Mouse (Mus musculus) limb, embryonic 14.5 days (tissue): ENCODE measurements around the gene Vasp. TPM values are rescaled to one million over a fixed set of nuclear protein-coding genes. Genes with fewer than 3 reads are reported as not detected.

ENCODE experiments used
- ATAC-seq: fragments of 200-750 bp; cut with Nextera tagmentation; 2 replicates; pipeline ENCODE4 v1.8.0; 2017; ENCODE audit warnings: low read depth, moderate number of reproducible peaks, moderate TSS enrichment; ENCODE audit not compliant: low FRiP score
- DNase-seq: peaks from one replicate; pipeline ENCODE4 v3.0.0-alpha.2; 2015; ENCODE audit warnings: low spot score
- H3K27ac ChIP-seq: fragments of 300-500 bp; sonication (generic); replicated peaks from 2 replicates; pipeline ENCODE4 v1.5.1; 2014; ENCODE audit warnings: low read depth, mild to moderate bottlenecking, low read length, moderate library complexity, mixed read lengths
- H3K27me3 ChIP-seq: fragments of 300-500 bp; sonication (generic); 2 replicates; pipeline ENCODE4 v1.6.1; 2014; ENCODE audit warnings: low read length, mixed read lengths; ENCODE audit not compliant: control insufficient read depth, insufficient read depth
- H3K36me3 ChIP-seq: fragments of 300-500 bp; sonication (generic); 2 replicates; pipeline ENCODE4 v1.6.1; 2014; ENCODE audit warnings: mild to moderate bottlenecking, low read length, moderate library complexity, mixed read lengths; ENCODE audit not compliant: control insufficient read depth, insufficient read depth
- H3K4me1 ChIP-seq: fragments of 300-500 bp; sonication (generic); 2 replicates; pipeline ENCODE4 v1.6.1; 2014; ENCODE audit warnings: antibody characterized with exemption, low read length, mixed read lengths; ENCODE audit not compliant: control insufficient read depth, insufficient read depth
- H3K4me2 ChIP-seq: fragments of 300-500 bp; sonication (generic); replicated peaks from 2 replicates; pipeline ENCODE4 v1.6.1; 2014; ENCODE audit warnings: low read depth, mild to moderate bottlenecking, low read length, moderate library complexity; ENCODE audit not compliant: severe bottlenecking
- H3K4me3 ChIP-seq: fragments of 300-500 bp; sonication (generic); replicated peaks from 2 replicates; pipeline ENCODE4 v1.5.1; 2014; ENCODE audit warnings: low read length
- H3K9ac ChIP-seq: fragments of 300-500 bp; sonication (generic); 2 replicates; pipeline ENCODE4 v1.6.1; 2014; ENCODE audit warnings: mild to moderate bottlenecking, low read depth, low read length, moderate library complexity; ENCODE audit not compliant: severe bottlenecking
- H3K9me3 ChIP-seq: fragments of 300-500 bp; sonication (generic); 2 replicates; pipeline ENCODE4 v1.6.1; 2016; ENCODE audit warnings: low read length; ENCODE audit not compliant: control insufficient read depth
- POLR2A ChIP-seq: fragments of 200-500 bp; IDR thresholded peaks from 2 replicates; pipeline ENCODE4 v1.8.0; 2012; ENCODE audit warnings: inconsistent platforms, mild to moderate bottlenecking, moderate library complexity, borderline replicate concordance; ENCODE audit not compliant: insufficient read depth, insufficient read length; ENCODE audit errors: extremely low read depth
- WGBS: fragments of 180-500 bp; shearing (Covaris S2); extraction: QIAGEN DNeasy Blood & Tissue Kit; methylation state at CpG from one replicate; pipeline ENCODE4 v1.1.7; 2014; 5-methylcytosine and 5-hydroxymethylcytosine counted together
- polyA plus RNA-seq, 2 experiments: library from polyadenylated mRNA; depleted of rRNA in 1 of 2; stranded (reverse) in 1 of 2; unstranded in 1 of 2; fragments of >200 nt; fragmentation: Nextera tagmentation in 1 of 2; extraction: Ambion mirVana in 1 of 2; gene quantifications; 2 replicates each; pipeline versions ENCODE4 v1.2.1 to v1.2.3; 2012 to 2014

Gene Vasp
- polyA plus RNA-seq, 2 experiments = 66.7 to 126 TPM

DNA sequence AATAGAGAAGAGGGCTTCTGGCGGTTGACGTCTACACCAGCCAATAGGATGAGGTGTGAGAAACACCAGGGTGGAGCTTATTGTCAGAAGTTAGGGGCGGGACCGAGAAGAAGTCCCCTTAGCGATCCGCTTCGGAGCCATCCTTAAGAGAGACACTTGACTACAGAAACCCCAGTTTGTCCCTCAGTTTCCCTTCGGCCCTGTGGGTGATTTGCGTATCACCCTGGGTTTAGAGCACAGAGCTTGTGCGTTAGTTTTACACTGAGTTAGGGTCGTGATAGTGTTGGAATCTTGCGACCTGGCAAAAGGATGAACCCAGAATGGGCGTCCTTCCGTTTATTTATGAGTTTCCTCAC is 42.8 kb downstream of the Vasp start:
- under 1% methylated on average over 14 of the region's 14 CpGs for WGBS

GRCm38 (mm10) chr7:19227883-19228792 is 43.5 kb downstream of the Vasp start, which contains the start of gene Opa3:
Gene Opa3, plus strand, starts transcription at chr7:19228334.
- peak; percentile 93 for ATAC-seq
- Histone ChIP-seq H3K9me3 (no peaks in the 10 kb centered on the region), H3K4me1 (peaks cover 12% of the 10 kb centered on the region), H3K4me2 (peak within 1 kb of the TSS; percentile 72), H3K9ac (peak within 1 kb of the TSS; percentile 65), H3K27me3 (no peaks in the 10 kb centered on the region), H3K4me3 (peak within 1 kb of the TSS; percentile 64), H3K36me3 (peaks cover 6% of the 10 kb centered on the region; the same call in 1 of the 2 replicates), H3K27ac (peak within 1 kb of the TSS; percentile 96)
- peak; percentile 100 for DNase-seq
- under 1% methylated on average over 74 of the region's 91 CpGs for WGBS
- peak; percentile 89; the same call in 1 of the 2 replicates for TF ChIP-seq POLR2A

More for the DNA sequence above, 42.8 kb downstream of the Vasp start:
- no peaks in the 10 kb centered on the region for H3K9me3 ChIP-seq
- no peak for DNase-seq
- peak overlapping the region; percentile 64 for H3K4me3 ChIP-seq
- no peak for TF ChIP-seq POLR2A
- ATAC-seq = no peak
- H3K36me3 ChIP-seq = peaks cover 6% of the 10 kb centered on the region; the same call in 1 of the 2 replicates
- peak overlapping the region; percentile 72 for H3K4me2 ChIP-seq
- no peaks in the 10 kb centered on the region for H3K27me3 ChIP-seq
- H3K27ac ChIP-seq = peak overlapping the region; percentile 27
- peak overlapping the region; percentile 63 for H3K9ac ChIP-seq
- H3K4me1 ChIP-seq = peaks cover 12% of the 10 kb centered on the region

GRCm38 (mm10) chr7:19226817-19227797 is 44.5 kb downstream of the Vasp start:
- Histone ChIP-seq H3K27ac (peak overlapping the region; percentile 91), H3K36me3 (peaks cover 11% of the 10 kb centered on the region; the same call in 1 of the 2 replicates), H3K9ac (peak overlapping the region; percentile 65), H3K9me3 (no peaks in the 10 kb centered on the region), H3K4me2 (peak overlapping the region; percentile 55), H3K4me1 (peaks cover 12% of the 10 kb centered on the region), H3K4me3 (peak overlapping the region; percentile 64), H3K27me3 (no peaks in the 10 kb centered on the region)
- DNase-seq (peak; percentile 53), ATAC-seq (0 out of 2 replicates have a peak, but pooled peaks have one; percentile 3)
- WGBS = 14% methylated on average over 20 of the region's 20 CpGs
- no peak for TF ChIP-seq POLR2A

DNA sequence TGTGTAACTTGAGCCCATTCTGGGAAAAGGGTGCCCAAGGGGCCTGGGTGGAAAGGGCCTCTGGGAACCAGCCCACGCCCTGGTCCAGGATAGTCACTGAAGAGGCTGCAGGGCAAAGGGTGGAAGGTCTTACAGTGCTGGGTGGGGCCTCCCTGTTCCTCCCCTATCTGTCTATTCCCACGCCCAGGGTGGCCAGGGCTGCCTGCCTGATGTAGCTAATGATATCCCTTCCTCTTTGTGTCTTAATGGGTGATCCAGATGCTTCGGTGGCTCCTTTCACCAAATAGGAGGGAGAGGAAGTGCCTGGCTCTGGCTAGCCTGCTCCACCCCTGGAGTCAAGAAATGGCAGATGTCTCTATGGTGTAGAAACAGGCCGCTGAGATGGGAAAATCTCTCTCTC is 46.7 kb downstream of the Vasp start:
- Histone ChIP-seq H3K9ac (no peak overlapping the region), H3K36me3 (peaks cover 12% of the 10 kb centered on the region; the same call in 1 of the 2 replicates), H3K4me2 (no peak overlapping the region), H3K27ac (no peak overlapping the region), H3K9me3 (no peaks in the 10 kb centered on the region), H3K4me1 (peaks cover 12% of the 10 kb centered on the region), H3K27me3 (no peaks in the 10 kb centered on the region), H3K4me3 (no peak overlapping the region)
- ATAC-seq = no peak
- no peak for DNase-seq
- TF ChIP-seq POLR2A = no peak
- WGBS = 75% methylated on average over 4 of the region's 4 CpGs

- Histone ChIP-seq H3K27ac (no peak overlapping the region), H3K4me1 (peaks cover 11% of the 10 kb centered on the region), H3K4me3 (no peak overlapping the region), H3K4me2 (no peak overlapping the region), H3K9ac (no peak overlapping the region), H3K9me3 (no peaks in the 10 kb centered on the region), H3K36me3 (peaks cover 12% of the 10 kb centered on the region; the same call in 1 of the 2 replicates), H3K27me3 (no peaks in the 10 kb centered on the region)
- no peak for TF ChIP-seq POLR2A
- DNase-seq (no peak), ATAC-seq (no peak)
- 93% methylated on average over 13 of the region's 14 CpGs for WGBS
Measured at GRCm38 (mm10) chr7:19222875-19223274, 48.7 kb downstream of the Vasp start.
